Mouse (Mus musculus): ENCODE data around the gene Gm6309. TPM values are rescaled to one million over a fixed set of nuclear protein-coding genes. Genes with fewer than 3 reads are reported as not detected.
A peak's percentile ranks its signal among the peaks of the same experiment; 100 is the strongest.
"Not testable (repeated sequence)": the region's sequence is repeated elsewhere in the genome, so short reads cannot be mapped to it uniquely, and the experiment has no call there.

Gene Gm6309
- total RNA-seq (2021), result not detected
- long read RNA-seq, experiment 1, result 0 reads
- long read RNA-seq, experiment 2, result 0 reads

- DNase-seq; intact Hi-C loops (cut with DNase I): not testable (repeated sequence)
Observed at GRCm38 (mm10) chr5:146170621-146171020, at the start of gene Gm6309. TSS of gene Gm6309 (minus strand) at chr5:146170721.

DNA sequence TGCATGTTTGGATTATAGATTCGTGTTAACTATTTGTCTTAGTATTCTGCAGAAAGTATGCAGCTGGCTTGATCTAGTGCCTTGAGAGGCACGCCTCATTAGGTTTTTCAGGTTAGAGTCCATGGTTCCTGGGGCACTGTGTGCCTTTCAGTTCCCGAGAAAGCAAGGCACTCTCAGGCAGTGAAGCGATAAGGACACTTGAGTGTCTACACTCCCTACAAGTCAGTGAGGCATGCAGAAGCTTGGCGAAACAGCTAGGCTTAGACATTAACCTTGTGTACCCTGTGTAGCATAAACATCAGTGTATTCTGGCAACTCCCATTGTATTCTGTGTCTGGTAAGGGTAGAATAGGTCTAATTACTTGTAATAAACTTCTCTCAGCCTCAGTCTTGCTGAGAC lies 35.0 kb upstream of the Gm6309 start:
- intact Hi-C loops (cut with DNase I), result no loop called here
- no peak for DNase-seq

DNA sequence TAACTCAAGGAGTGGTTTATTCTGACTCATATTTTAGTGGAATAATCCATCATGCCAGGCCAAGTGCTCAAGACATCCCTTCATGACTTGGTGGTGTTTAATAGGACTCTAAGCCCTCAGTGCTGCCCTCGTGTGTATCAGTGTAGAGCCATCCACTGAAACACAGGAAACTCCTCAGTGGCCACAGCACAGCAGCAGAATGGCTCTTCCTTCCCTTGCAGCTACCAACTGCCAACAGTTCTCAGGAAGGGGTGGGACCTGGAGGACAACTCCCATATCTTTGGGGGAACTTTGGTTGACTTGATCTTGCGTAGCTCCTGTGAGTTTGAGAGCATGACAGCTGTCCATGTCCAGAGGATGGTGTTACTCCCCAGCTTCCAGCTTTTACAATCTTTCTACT lies 33.4 kb upstream of the Gm6309 start:
- intact Hi-C loops (cut with DNase I), result no loop called here
- DNase-seq, result no peak

GRCm38 (mm10) chr5:146200580-146200979 lies 30.1 kb upstream of the Gm6309 start:
- intact Hi-C loops (cut with DNase I), result no loop called here
- DNase-seq, result no peak

DNA sequence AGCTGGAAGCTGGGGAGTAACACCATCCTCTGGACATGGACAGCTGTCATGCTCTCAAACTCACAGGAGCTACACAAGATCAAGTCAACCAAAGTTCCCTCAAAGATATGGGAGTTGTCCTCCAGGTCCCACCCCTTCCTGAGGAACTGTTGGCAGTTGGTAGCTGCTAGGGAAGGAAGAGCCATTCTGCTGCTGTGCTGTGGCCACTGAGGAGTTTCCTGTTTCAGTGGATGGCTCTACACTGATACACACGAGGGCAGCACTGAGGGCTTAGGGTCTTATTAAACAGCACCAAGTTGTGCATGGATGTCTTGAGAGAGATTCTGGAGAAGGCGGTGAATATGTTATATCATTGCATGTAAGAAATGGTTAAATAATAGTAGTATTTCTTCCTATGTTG lies 29.0 kb upstream of the Gm6309 start:
- DNase-seq, result no peak
- intact Hi-C loops (cut with DNase I), result no loop called here

DNA sequence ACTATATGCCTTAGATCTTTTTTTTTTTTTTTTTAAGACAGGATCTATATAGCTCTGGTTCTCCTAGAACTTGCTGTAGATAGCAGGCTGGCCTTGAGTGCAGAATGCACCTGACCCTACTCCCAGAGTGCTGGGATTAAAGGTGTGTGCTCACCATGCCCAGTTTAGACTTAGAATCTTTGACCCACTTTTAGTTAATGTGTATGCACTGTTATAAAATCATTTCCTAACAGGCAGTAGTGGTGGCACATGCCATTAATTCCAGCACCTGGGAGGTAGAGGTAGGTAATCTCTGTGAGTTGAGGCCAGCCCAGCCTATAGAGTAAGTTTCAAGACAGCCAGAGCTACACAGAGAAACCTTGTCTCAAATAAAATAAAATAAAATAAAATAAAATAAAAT lies 28.6 kb upstream of the Gm6309 start:
- intact Hi-C loops (cut with DNase I), result no loop called here
- DNase-seq, result no peak

- DNase-seq, result no peak
- intact Hi-C loops (cut with DNase I), result no loop called here
Observed at GRCm38 (mm10) chr5:146193360-146193759, 22.8 kb upstream of the Gm6309 start.

DNA sequence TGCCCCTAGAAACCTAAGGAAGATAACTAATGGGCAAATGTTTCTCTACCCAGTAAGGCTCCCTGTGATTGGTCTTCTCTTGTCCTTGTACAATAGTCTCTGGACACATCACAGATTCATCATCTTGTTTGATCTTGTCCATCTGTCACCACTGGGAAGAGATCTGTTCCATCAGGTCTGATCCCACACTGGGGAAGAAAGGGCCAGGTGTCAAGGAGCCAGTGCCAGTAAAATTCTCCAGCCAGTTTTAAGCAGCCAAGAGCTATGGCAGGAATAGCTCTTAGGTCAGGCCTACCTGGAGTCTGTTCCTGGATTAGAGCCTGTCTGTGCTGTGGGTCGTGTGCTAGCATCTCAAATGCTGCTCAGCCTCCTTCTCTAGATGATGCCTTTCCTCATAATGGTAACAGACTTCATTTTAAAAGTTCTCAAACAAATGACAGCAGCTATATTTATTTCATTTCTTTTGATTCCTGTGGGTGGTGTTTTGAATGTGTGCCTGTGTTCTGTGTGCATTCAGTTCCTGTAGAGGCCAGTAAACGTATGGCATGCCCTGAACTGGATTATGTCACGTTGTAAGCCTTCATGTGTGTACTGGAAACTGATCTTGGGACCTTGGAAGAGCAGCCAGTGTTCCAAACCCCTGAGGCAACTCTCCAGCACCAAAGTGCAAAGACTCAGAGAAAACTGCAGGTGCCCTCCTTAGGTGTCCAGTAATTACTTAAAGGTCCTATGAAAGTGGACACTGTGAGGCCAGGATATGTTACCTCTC lies 20.2 kb upstream of the Gm6309 start:
- intact Hi-C loops (cut with DNase I), result no loop called here
- DNase-seq, result no peak

DNA sequence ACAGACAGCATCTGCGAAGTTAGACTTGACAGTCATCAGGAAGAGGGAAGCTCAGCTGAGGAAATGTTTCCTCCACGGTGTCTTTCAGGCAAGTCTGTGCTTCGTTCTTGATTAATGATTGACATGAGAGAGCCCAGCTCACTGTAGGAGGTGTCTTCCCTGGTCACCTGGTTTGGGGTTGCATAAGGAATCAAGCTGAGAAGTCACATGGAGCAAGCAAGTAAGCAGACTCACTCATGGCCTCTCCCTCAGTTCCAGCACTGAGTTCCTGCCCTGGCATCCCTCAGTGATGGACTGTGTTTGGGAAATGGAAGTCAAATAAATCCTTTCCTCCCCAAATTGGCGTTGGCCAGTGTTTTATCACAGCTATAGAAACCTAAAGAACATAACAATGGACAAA lies 19.6 kb upstream of the Gm6309 start:
- intact Hi-C loops (cut with DNase I), result no loop called here
- DNase-seq, result no peak

GRCm38 (mm10) chr5:146188712-146189111 lies 18.2 kb upstream of the Gm6309 start:
- no peak for DNase-seq
- intact Hi-C loops (cut with DNase I), result loop anchor here (10.0 kb wide), 1 partner anchor 236 kb away; no protein-coding TSS in a partner anchor

DNA sequence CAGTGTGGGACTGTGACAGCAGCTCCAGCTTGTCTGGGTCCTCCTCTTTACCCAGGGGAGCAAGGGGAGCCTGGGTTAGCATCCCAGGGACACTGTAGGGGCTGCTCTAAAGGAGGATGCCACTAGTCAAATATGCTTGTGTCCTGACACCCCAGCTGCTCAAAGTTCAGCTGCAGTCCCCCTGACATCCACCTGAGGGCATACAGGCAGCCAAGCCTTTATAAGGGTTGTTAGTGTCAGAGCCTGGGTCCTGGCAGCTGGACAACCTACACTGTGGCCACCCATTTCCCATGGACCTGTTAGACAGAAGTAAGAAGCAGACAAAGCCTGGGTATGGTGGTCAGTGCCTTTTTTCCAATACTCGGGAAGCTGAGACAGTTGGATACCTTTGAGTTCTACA lies 17.6 kb upstream of the Gm6309 start:
- DNase-seq, result no peak
- intact Hi-C loops (cut with DNase I), result loop anchor here (10.0 kb wide), 1 partner anchor 237 kb away; no protein-coding TSS in a partner anchor

DNA sequence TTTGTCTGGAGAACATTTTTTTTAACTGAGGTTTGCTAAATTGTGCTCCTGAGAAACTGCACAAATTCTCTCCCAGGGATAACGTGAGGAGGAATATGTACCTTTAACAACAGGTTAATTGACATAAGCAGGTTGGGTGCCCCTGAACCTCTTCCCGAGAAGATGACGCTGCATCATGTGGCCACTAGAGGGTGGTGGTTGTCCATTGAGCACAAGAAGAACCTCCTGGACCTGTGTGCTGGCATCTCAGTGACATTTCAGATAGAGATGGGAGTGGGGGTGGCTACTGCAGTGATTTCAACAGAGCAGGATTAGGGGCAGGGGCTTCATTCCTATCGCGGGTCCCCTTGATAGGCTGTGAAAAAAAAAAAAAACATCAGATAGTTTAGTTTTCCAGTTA lies 16.9 kb upstream of the Gm6309 start:
- DNase-seq, result peak; percentile 48 to 50
- intact Hi-C loops (cut with DNase I), result loop anchor here (2.0 to 10.0 kb wide), 2 partner anchors 115 to 237 kb away; no protein-coding TSS in a partner anchor

DNA sequence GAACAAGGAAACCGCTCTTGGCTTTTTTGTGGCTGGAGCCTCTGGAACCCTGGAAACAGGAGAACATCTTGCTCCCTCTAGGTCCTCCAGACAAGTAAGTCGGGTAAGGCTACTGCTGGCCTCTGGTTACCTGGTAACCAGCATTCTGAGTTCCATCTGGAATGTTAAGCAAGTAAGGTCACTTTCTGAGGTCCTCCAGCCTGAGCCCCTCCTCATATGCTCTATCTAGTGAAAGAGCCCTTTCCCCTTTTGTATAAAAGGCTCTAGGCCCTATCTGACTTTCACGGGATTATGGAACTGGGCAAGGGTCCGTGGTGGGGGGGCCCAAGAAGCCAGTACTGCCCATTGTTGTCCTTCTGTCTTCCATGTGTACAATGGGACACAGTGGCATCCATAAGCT lies 14.7 kb upstream of the Gm6309 start, which contains the start of gene 1700001J03Rik:
1700001J03Rik (minus strand) TSS at position 101 of the 400 bp plus-strand sequence.
- intact Hi-C loops (cut with DNase I), result loop anchor here (10.0 kb wide), 1 partner anchor 240 kb away; no protein-coding TSS in a partner anchor
- not testable (repeated sequence) for DNase-seq

- intact Hi-C loops (cut with DNase I); DNase-seq: not testable (repeated sequence)
Observed at GRCm38 (mm10) chr5:146172744-146173143, 2.2 kb upstream of the Gm6309 start.

DNA sequence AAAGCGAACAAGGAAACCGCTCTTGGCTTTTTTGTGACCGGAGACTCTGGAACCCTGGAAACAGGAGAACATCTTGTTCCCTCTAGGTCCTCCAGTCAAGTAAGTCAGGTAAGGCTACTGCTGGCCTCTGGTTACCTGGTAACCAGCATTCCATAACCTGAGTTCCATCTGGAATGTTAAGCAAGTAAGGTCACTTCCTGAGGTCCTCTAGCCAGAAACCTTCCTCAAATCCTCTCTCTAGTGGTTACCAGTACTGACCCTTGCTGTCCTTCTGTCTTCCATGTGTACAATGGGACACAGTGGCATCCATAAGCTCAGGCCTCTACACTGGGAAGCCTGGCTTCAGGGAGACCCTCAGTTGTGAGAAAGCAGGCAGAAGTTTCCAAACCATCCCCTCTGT lies 10.1 kb downstream of the Gm6309 start, which contains the start of gene Gm5565:
Gm5565 (minus strand) TSS at position 101 of the 400 bp plus-strand sequence.
- not testable (repeated sequence) for DNase-seq

GRCm38 (mm10) chr5:146158326-146158725 lies 12.2 kb downstream of the Gm6309 start:
- intact Hi-C loops (cut with DNase I); DNase-seq: not testable (repeated sequence)

More for the DNA sequence above, 10.1 kb downstream of the Gm6309 start, which contains the start of gene Gm5565:
- intact Hi-C loops (cut with DNase I), result not testable (repeated sequence)

DNA sequence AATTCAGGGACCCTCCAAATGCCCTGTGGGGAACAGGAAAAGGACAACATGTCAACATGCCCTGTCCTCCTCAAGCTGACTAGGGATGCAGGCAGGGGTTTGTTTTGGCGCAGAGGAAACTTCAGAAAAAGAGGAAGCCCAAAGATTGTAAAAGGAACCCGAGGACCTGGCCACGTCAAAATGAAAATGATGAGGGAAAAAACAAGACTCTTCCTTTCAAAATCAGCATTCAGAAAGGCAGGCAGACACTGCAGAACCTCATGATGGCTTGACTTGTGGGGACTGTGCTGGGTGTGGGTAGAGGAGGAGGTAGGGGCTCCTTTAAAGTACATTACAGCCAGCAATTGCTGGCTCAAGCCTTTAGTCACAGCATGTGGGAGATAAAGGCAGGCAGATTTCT lies 20.1 kb downstream of the Gm6309 start:
- DNase-seq, result no peak
- intact Hi-C loops (cut with DNase I), result no loop called here

DNA sequence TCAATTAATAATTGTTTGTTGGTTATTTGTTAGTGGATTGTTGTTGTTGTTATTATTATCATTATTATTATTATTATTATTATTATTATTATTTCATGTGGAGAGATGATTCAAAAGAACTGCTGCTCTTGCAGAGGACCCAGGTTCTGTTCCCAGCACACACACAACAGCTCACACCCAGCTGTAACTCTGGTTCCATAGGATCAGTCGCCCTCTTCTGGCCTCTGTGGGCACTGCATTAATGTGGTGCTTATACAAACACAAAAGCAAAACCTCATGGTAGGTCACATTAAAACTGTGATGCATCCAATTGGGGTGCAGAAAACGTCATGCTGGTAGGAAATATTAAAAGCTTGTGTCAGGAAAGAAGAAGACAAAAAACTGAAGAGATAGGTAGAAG lies 22.6 kb downstream of the Gm6309 start:
- no peak for DNase-seq
- intact Hi-C loops (cut with DNase I), result no loop called here
